Mouse (Mus musculus): ENCODE results near the gene Dtx2.

Dtx2 gene

GRCm38 (mm10) chr5:135994725-135995687 is at the start of gene Dtx2:
Dtx2 (plus strand) TSS chr5:135994800.
- ChIA-PET CTCF (interaction anchor here (0.5 to 6.2 kb wide), 40 partner anchors 7 to 1609 kb away, joined by 3 to 34 read pairs (median 4); partner anchors contain the start of genes Hspb1 (in 1 of the 4), Prkrip1 (in 1 of the 4), Rasa4 (in 1 of the 4) and Vps37d (in 1 of the 4)), POLR2A (interaction anchor here (0.5 to 3.3 kb wide), 71 partner anchors 7 to 627 kb away, joined by 3 to 22 read pairs (median 4); partner anchors contain the start of genes Hspb1 (in 3 of the 4), Mdh2 (in 2 of the 4), Styxl1 (in 2 of the 4) and Upk3b (in 2 of the 4))

GRCm38 (mm10) chr5:135945916-135946408 is 48.6 kb upstream of the Dtx2 start:
- ChIA-PET CTCF (interaction anchor here in 2 of 4 experiments (0.5 to 1.5 kb wide), 4 partner anchors 12 to 555 kb away, joined by 4 to 6 read pairs (median 4); no protein-coding TSS in a partner anchor), POLR2A (interaction anchor here (0.5 to 16.9 kb wide), 33 partner anchors 10 to 1399 kb away, joined by 3 to 295 read pairs (median 6); partner anchors contain the start of gene Ywhag (in 4 of the 4))

- ChIA-PET CTCF (interaction anchor here in 2 of 4 experiments (0.5 to 1.5 kb wide), 5 partner anchors 9 to 554 kb away, joined by 4 to 6 read pairs (median 4); no protein-coding TSS in a partner anchor), POLR2A (interaction anchor here (0.5 to 16.9 kb wide), 27 partner anchors 10 to 1399 kb away, joined by 3 to 295 read pairs (median 6); partner anchors contain the start of gene Ywhag (in 3 of the 4))
These were observed 48.0 kb upstream of the Dtx2 start for GRCm38 (mm10) chr5:135946621-135947020.

- POLR2A ChIA-PET: interaction anchor here (0.6 to 16.9 kb wide), 26 partner anchors 8 to 1407 kb away, joined by 3 to 295 read pairs (median 6); partner anchors contain the start of gene Ywhag (in 4 of the 4)
- CTCF ChIA-PET: interaction anchor here in 3 of 4 experiments (0.7 to 1.2 kb wide), 3 partner anchors 12 to 50 kb away, joined by 3 to 8 read pairs (median 3); no protein-coding TSS in a partner anchor
These were observed 43.7 kb upstream of the Dtx2 start for GRCm38 (mm10) chr5:135950710-135951412.

- POLR2A ChIA-PET: interaction anchor here (0.6 to 16.9 kb wide), 34 partner anchors 8 to 1406 kb away, joined by 3 to 295 read pairs (median 4); partner anchors contain the start of genes Ywhag (in 4 of the 4), Abhd11 (in 1 of the 4) and Zp3 (in 1 of the 4)
- CTCF ChIA-PET: interaction anchor here (0.6 to 1.2 kb wide), 7 partner anchors 11 to 469 kb away, joined by 3 to 11 read pairs (median 3); partner anchors contain the start of gene Zp3 (in 1 of the 4)
These were observed 42.9 kb upstream of the Dtx2 start for GRCm38 (mm10) chr5:135951660-135952059.

- ChIA-PET POLR2A (interaction anchor here (0.6 to 16.9 kb wide), 18 partner anchors 6 to 642 kb away, joined by 3 to 295 read pairs (median 6); partner anchors contain the start of genes Ywhag (in 3 of the 4) and Zp3 (in 1 of the 4)), CTCF (interaction anchor here in 2 of 4 experiments (0.7 to 1.1 kb wide), 3 partner anchors 51 to 587 kb away, joined by 3 to 4 read pairs (median 3); no protein-coding TSS in a partner anchor)
These were observed 41.8 kb upstream of the Dtx2 start for GRCm38 (mm10) chr5:135952830-135953229.

- ChIA-PET CTCF (interaction anchor here (0.6 to 3.0 kb wide), 12 partner anchors 9 to 295 kb away, joined by 3 to 13 read pairs (median 4); partner anchors contain the start of gene Ywhag (in 2 of the 4)), POLR2A (interaction anchor here (0.6 to 12.6 kb wide), 59 partner anchors 7 to 1538 kb away, joined by 3 to 295 read pairs (median 9); partner anchors contain the start of genes Ywhag (in 4 of the 4), Dtx2 (in 2 of the 4), Hspb1 (in 2 of the 4) and Mdh2 (in 2 of the 4))
These were observed 38.0 kb upstream of the Dtx2 start for GRCm38 (mm10) chr5:135956300-135957206.

- CTCF ChIA-PET: interaction anchor here (0.5 to 3.0 kb wide), 29 partner anchors 10 to 1784 kb away, joined by 3 to 13 read pairs (median 4); partner anchors contain the start of gene Ywhag (in 1 of the 4)
These were observed 37.2 kb upstream of the Dtx2 start for GRCm38 (mm10) chr5:135957207-135957974.

GRCm38 (mm10) chr5:135958367-135958766 is 36.2 kb upstream of the Dtx2 start:
- POLR2A ChIA-PET: interaction anchor here (0.6 to 12.6 kb wide), 47 partner anchors 8 to 993 kb away, joined by 3 to 295 read pairs (median 10); partner anchors contain the start of genes Ywhag (in 3 of the 4), Hspb1 (in 2 of the 4), Mdh2 (in 2 of the 4) and Styxl1 (in 2 of the 4)
- CTCF ChIA-PET: interaction anchor here in 2 of 4 experiments (0.6 to 3.0 kb wide), 4 partner anchors 17 to 103 kb away, joined by 3 to 13 read pairs (median 7); partner anchors contain the start of gene Ywhag (in 1 of the 2)

More at GRCm38 (mm10) chr5:135957207-135957974, 37.2 kb upstream of the Dtx2 start:
- POLR2A ChIA-PET: interaction anchor here (0.5 to 12.6 kb wide), 124 partner anchors 7 to 1819 kb away, joined by 3 to 295 read pairs (median 5); partner anchors contain the start of genes Ywhag (in 4 of the 4), Dtx2 (in 3 of the 4), Mdh2 (in 3 of the 4) and Styxl1 (in 3 of the 4)

- ChIA-PET CTCF (interaction anchor here in 1 of 4 experiments (1.3 kb wide), 1 partner anchor 59 kb away, joined by 3 read pairs; no protein-coding TSS in a partner anchor), POLR2A (interaction anchor here in 3 of 4 experiments (0.6 to 12.6 kb wide), 11 partner anchors 14 to 68 kb away, joined by 3 to 295 read pairs (median 72); partner anchors contain the start of gene Ywhag (in 3 of the 3))
These were observed 34.7 kb upstream of the Dtx2 start for GRCm38 (mm10) chr5:135959911-135960310.

GRCm38 (mm10) chr5:135960909-135961635 is 33.5 kb upstream of the Dtx2 start:
- POLR2A ChIA-PET: interaction anchor here in 3 of 4 experiments (0.6 to 12.6 kb wide), 12 partner anchors 9 to 72 kb away, joined by 3 to 295 read pairs (median 46); partner anchors contain the start of gene Ywhag (in 2 of the 3)
- CTCF ChIA-PET: no interaction called here

- POLR2A ChIA-PET: interaction anchor here (0.5 to 12.6 kb wide), 142 partner anchors 10 to 1730 kb away, joined by 3 to 295 read pairs (median 5); partner anchors contain the start of genes Ywhag (in 4 of the 4), Dtx2 (in 3 of the 4), Hspb1 (in 3 of the 4) and Mdh2 (in 3 of the 4)
- CTCF ChIA-PET: interaction anchor here (0.5 to 2.1 kb wide), 42 partner anchors 10 to 332 kb away, joined by 3 to 32 read pairs (median 4); partner anchors contain the start of genes Ywhag (in 2 of the 4), Dtx2 (in 1 of the 4) and Zp3 (in 1 of the 4)
These were observed 32.5 kb upstream of the Dtx2 start for GRCm38 (mm10) chr5:135962125-135962491.

GRCm38 (mm10) chr5:135962492-135963279 is 31.9 kb upstream of the Dtx2 start:
- ChIA-PET CTCF (interaction anchor here (0.5 to 2.1 kb wide), 43 partner anchors 10 to 332 kb away, joined by 3 to 32 read pairs (median 4); partner anchors contain the start of genes Ywhag (in 2 of the 4), Dtx2 (in 1 of the 4), Hspb1 (in 1 of the 4) and Zp3 (in 1 of the 4)), POLR2A (interaction anchor here (0.5 to 12.6 kb wide), 156 partner anchors 9 to 1731 kb away, joined by 3 to 295 read pairs (median 5); partner anchors contain the start of genes Ywhag (in 4 of the 4), Dtx2 (in 3 of the 4), Hspb1 (in 3 of the 4) and Mdh2 (in 3 of the 4))

Data from embryonic stem cell, embryonic (primary cell).